Mouse (Mus musculus) CD4-positive, CD25-positive, alpha-beta regulatory T cell, adult 2 months (primary cell): ENCODE results near the gene Med12l.
"Not testable (repeated sequence)": the region's sequence is repeated elsewhere in the genome, so short reads cannot be mapped to it uniquely, and the experiment has no call there.

Experiments
- DNase-seq: peaks from one replicate; pipeline ENCODE4 v3.0.0-alpha.2; 2012; ENCODE audit warnings: low read depth, low spot score

Gene Med12l

GRCm38 (mm10) chr3:59098540-59098939, 92.9 kb downstream of the Med12l start:
- DNase-seq = no peak

GRCm38 (mm10) chr3:59101218-59101986, 95.8 kb downstream of the Med12l start, which contains the start of gene Gpr171:
TSS of gene Gpr171 (minus strand) at chr3:59101821.
- DNase-seq = peak; percentile 78

GRCm38 (mm10) chr3:59102146-59102545, 96.5 kb downstream of the Med12l start:
- DNase-seq = no peak

- DNase-seq = no peak
Observed at GRCm38 (mm10) chr3:59104462-59104861, 98.8 kb downstream of the Med12l start.

GRCm38 (mm10) chr3:59107439-59107838, 101.8 kb downstream of the Med12l start:
- DNase-seq = no peak

GRCm38 (mm10) chr3:59109834-59110233, 104.2 kb downstream of the Med12l start:
- DNase-seq = not testable (repeated sequence)

- DNase-seq = no peak
Observed at GRCm38 (mm10) chr3:59111944-59112343, 106.3 kb downstream of the Med12l start.

- not testable (repeated sequence) for DNase-seq
Observed at GRCm38 (mm10) chr3:59113291-59113690, 107.7 kb downstream of the Med12l start.

GRCm38 (mm10) chr3:59113973-59114517, 108.4 kb downstream of the Med12l start:
- DNase-seq = no peak

GRCm38 (mm10) chr3:59121067-59121730, 115.6 kb downstream of the Med12l start:
- no peak for DNase-seq

- DNase-seq = no peak
Observed at GRCm38 (mm10) chr3:59121780-59122449, 116.3 kb downstream of the Med12l start.

GRCm38 (mm10) chr3:59125022-59125421, 119.4 kb downstream of the Med12l start:
- no peak for DNase-seq

- no peak for DNase-seq
Observed at GRCm38 (mm10) chr3:59125783-59126555, 120.3 kb downstream of the Med12l start.

- DNase-seq = no peak
Observed at GRCm38 (mm10) chr3:59128681-59129080, 123.1 kb downstream of the Med12l start.

- DNase-seq = no peak
Observed at GRCm38 (mm10) chr3:59129547-59129946, 123.9 kb downstream of the Med12l start.

- DNase-seq = peak; percentile 56
Observed at GRCm38 (mm10) chr3:59130431-59130830, 124.8 kb downstream of the Med12l start.

- no peak for DNase-seq
Observed at GRCm38 (mm10) chr3:59131081-59131480, 125.5 kb downstream of the Med12l start.

- peak; percentile 53 for DNase-seq
Observed at GRCm38 (mm10) chr3:59131966-59132365, 126.3 kb downstream of the Med12l start.

GRCm38 (mm10) chr3:59133189-59133588, 127.6 kb downstream of the Med12l start:
- DNase-seq = no peak

GRCm38 (mm10) chr3:59135911-59136653, 130.5 kb downstream of the Med12l start:
- DNase-seq = no peak
